In the genomic region with DNA sequence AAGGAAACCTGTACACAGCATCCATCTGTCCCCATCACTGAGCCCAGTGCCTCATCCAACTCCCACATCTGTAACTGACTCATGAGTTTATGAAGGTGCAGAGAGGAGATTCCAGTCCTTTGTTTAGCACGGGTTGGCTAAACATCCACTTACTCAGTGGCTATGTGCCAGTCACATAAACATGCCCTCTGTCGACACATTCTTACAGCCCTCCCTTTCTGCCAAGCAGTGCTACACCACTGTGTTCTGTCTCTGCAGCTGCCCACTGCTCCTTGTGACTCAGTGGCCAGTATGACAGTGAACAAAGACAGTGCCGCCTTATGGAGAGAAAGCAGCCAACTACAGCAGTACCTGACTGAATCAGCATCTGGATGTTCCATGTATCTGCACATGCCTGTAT, we compare ENCODE assay signal across 22 mouse cellular contexts. TPM values are rescaled to one million over a fixed set of nuclear protein-coding genes. Genes with fewer than 3 reads are reported as not detected.
DNase-seq lines count a peak whose midpoint lies in the region; ATAC-seq and TF ChIP-seq lines count a peak whose summit lies in the region.
"Had no signal": no experiment of that assay in that cellular context is flagged by ENCODE, and none has a peak within 500 bp of the region (broad histone marks: within the 10 kb centered on the region; RNA-seq: fewer than 3 reads in every experiment).

No protein-coding gene starts in this region.

- H3K36me3 ChIP-seq in lung, postnatal 0 days (ENCODE audit: insufficient read depth, low read length) = no peaks in the 10 kb centered on the region; the same call in 1 of the 2 replicates
- peaks cover 17% of the 10 kb centered on the region for H3K36me3 ChIP-seq in C2C12 (ENCODE audit: control insufficient read depth, insufficient read depth)
- H3K36me3 ChIP-seq in myocyte (ENCODE audit: control insufficient read depth, insufficient read depth) = peaks cover 6% of the 10 kb centered on the region
- H3K36me3 ChIP-seq: heart, embryonic 15.5 days had no signal

- H3K79me2 ChIP-seq in C2C12 (ENCODE audit: control insufficient read depth, insufficient read depth) (no peaks in the 10 kb centered on the region), myocyte (ENCODE audit: control insufficient read depth, insufficient read depth) (no peaks in the 10 kb centered on the region)

- H3K9me3 ChIP-seq in lung, postnatal 0 days (ENCODE audit: low read length) = 0 out of 2 replicates have a peak, but pooled peaks cover 2% of the 10 kb centered on the region
- H3K9me3 ChIP-seq: forebrain, embryonic 15.5 days; G1E; heart, embryonic 15.5 days; limb, embryonic 10.5 days had no signal

- CTCF ChIA-PET in Patski (lab: Charles Lee) = interaction anchor here (1.2 kb wide), 1 partner anchor 415 kb away, joined by 3 read pairs; no protein-coding TSS in a partner anchor

- no peak overlapping the region for H3K9ac ChIP-seq in lung, postnatal 0 days (replicated peaks; ENCODE audit: low read depth)
- H3K9ac ChIP-seq: forebrain, embryonic 15.5 days; heart, embryonic 15.5 days; liver, postnatal 0 days; neural tube, embryonic 15.5 days had no signal

- no peak for TF ChIP-seq EP300 in lung, postnatal 0 days (IDR thresholded peaks at IDR 0.05)

- intact Hi-C loops in gastrocnemius, postnatal 36 days (cut with DNase I) = no loop called here

- H3K27me3 ChIP-seq in lung, postnatal 0 days (replicated peaks; ENCODE audit: insufficient read depth, low read length) = no peaks in the 10 kb centered on the region
- H3K27me3 ChIP-seq in C2C12 (ENCODE audit: control insufficient read depth, insufficient read depth, insufficient read length) = no peaks in the 10 kb centered on the region
- no peaks in the 10 kb centered on the region for H3K27me3 ChIP-seq in Patski
- H3K27me3 ChIP-seq in myocyte (ENCODE audit: control insufficient read depth, insufficient read depth, insufficient read length) = no peaks in the 10 kb centered on the region
- H3K27me3 ChIP-seq: forebrain, embryonic 15.5 days; heart, embryonic 15.5 days; neural tube, embryonic 15.5 days had no signal

- no peak for TF ChIP-seq CTCF in lung, postnatal 0 days (IDR thresholded peaks at IDR 0.05)
- TF ChIP-seq CTCF in C2C12 (IDR thresholded peaks at IDR 0.05; ENCODE audit: control insufficient read depth, insufficient read depth, insufficient read length) (no peak), Patski (IDR thresholded peaks at IDR 0.05) (peak; percentile 32)
- no peak for TF ChIP-seq CTCF in layer of hippocampus, adult 2 months (conservative IDR thresholded peaks at IDR 0.05)

- peak; percentile 56 for ATAC-seq in lung, postnatal 0 days
- peak; percentile 76 for ATAC-seq in Patski
- ATAC-seq: forebrain, embryonic 15.5 days; hindbrain, postnatal 0 days; liver, postnatal 0 days had no signal

- in situ Hi-C loops in Patski (cut with MboI; ENCODE audit: low pct_unique_long_range_greater_than_20kb) = no loop called here

- no peak overlapping the region for H3K27ac ChIP-seq in lung, postnatal 0 days (ENCODE audit: low read length)
- H3K27ac ChIP-seq in layer of hippocampus, adult 2 months = no peak overlapping the region
- H3K27ac ChIP-seq: forebrain, embryonic 15.5 days; heart, embryonic 15.5 days; hindbrain, embryonic 10.5 days; hindbrain, postnatal 0 days; limb, embryonic 10.5 days; neural tube, embryonic 15.5 days had no signal

- H3ac ChIP-seq in C2C12 (ENCODE audit: control insufficient read depth, insufficient read length, low read depth) (no peak overlapping the region), myocyte (ENCODE audit: control insufficient read depth, insufficient read length) (no peak overlapping the region)

- no peak overlapping the region for H3K4me3 ChIP-seq in lung, postnatal 0 days (ENCODE audit: low read depth, low read length)
- no peak overlapping the region for H3K4me3 ChIP-seq in C2C12 (ENCODE audit: insufficient read depth, poor library complexity, severe bottlenecking)
- no peak overlapping the region for H3K4me3 ChIP-seq in myocyte
- no peak overlapping the region for H3K4me3 ChIP-seq in layer of hippocampus, adult 2 months
- H3K4me3 ChIP-seq: forebrain, embryonic 15.5 days; heart, embryonic 15.5 days; hindbrain, embryonic 10.5 days; limb, embryonic 10.5 days; neural tube, embryonic 15.5 days had no signal

- no peak for DNase-seq in lung, postnatal 0 days (ENCODE audit: low spot score)
- DNase-seq in lung, postnatal 36 days = no peak
- DNase-seq in Patski (ENCODE audit: low read depth, low spot score) = peak; percentile 67
- no peak for DNase-seq in adrenal gland, adult 18-20 months (ENCODE audit: low spot score in 2 of 2)
- DNase-seq in gastrocnemius, postnatal 36 days = no peak
- DNase-seq in layer of hippocampus, adult 2 months (ENCODE audit: low spot score in 2 of 2) = no peak
- DNase-seq: cerebellum, adult 8-10 months; gastrocnemius, postnatal 10 days; kidney, adult 9 months; kidney, postnatal 25 days; liver, postnatal 0 days; midbrain, embryonic 14.5 days; thymus, adult 18-20 months had no signal

- WGBS in lung, postnatal 0 days = 49% methylated on average over 3 of the region's 3 CpGs

- TF ChIP-seq POLR2A in myocyte (IDR thresholded peaks at IDR 0.05; ENCODE audit: insufficient read length, low read depth) = no peak

- POLR2A ChIA-PET in Patski (lab: Charles Lee) = no interaction called here

- no peaks in the 10 kb centered on the region for H3K79me3 ChIP-seq in C2C12 (ENCODE audit: low read depth)

- H3K4me2 ChIP-seq in lung, postnatal 0 days (replicated peaks; ENCODE audit: low read depth, low read length) = no peak overlapping the region
- H3K4me2 ChIP-seq in myocyte (ENCODE audit: low read depth) = peak overlapping the region; percentile 19
- H3K4me2 ChIP-seq: forebrain, embryonic 15.5 days; heart, embryonic 15.5 days; neural tube, embryonic 15.5 days had no signal

- H3K4me1 ChIP-seq in lung, postnatal 0 days (ENCODE audit: insufficient read depth, low read depth, low read length) = no peaks in the 10 kb centered on the region
- H3K4me1 ChIP-seq: forebrain, embryonic 15.5 days; heart, embryonic 15.5 days; limb, embryonic 10.5 days; neural tube, embryonic 15.5 days had no signal

TF ChIP-seq in C2C12, 6 proteins besides CTCF, POLR2A, EP300 and RAD21:
- TF ChIP-seq MYOD1 (IDR thresholded peaks at IDR 0.05; ENCODE audit: control insufficient read depth, insufficient read length, low read depth) (peak; percentile 37), FOSL1 (IDR thresholded peaks at IDR 0.05; ENCODE audit: insufficient read depth, low read length, poor library complexity, severe bottlenecking) (no peak)

TF ChIP-seq in myocyte, 11 proteins besides CTCF, POLR2A, EP300 and RAD21:
- TF ChIP-seq MYOG (IDR thresholded peaks at IDR 0.05; ENCODE audit: control insufficient read depth in 1 of 3, insufficient read depth in 1 of 3, insufficient read length in 2 of 3, low read depth in 2 of 3) (no peak), POLR2AphosphoS2 (IDR thresholded peaks at IDR 0.05; ENCODE audit: insufficient read length, low read depth) (no peak), E2F4 (IDR thresholded peaks at IDR 0.05; ENCODE audit: insufficient read depth) (no peak), USF1 (IDR thresholded peaks at IDR 0.05; ENCODE audit: low read depth) (no peak), MYOD1 (IDR thresholded peaks at IDR 0.05; ENCODE audit: control insufficient read depth in 1 of 3, insufficient read length in 2 of 3, low read depth in 2 of 3) (no peak), REST (IDR thresholded peaks at IDR 0.05; ENCODE audit: insufficient read depth, insufficient read length) (no peak), CEBPB (IDR thresholded peaks at IDR 0.05; ENCODE audit: insufficient read depth, poor library complexity, severe bottlenecking) (no peak)

RNA-seq across cellular contexts. Expression of gene Wdr60, which starts 57.1 kb away (rescaled TPM):
- polyA plus RNA-seq in lung, postnatal 0 days (2015; fragmentation: Nextera tagmentation; extraction: Ambion mirVana) = 15.4 and 16.6 TPM in 2 replicates
- polyA plus RNA-seq in C2C12 (2012; fragmentation: generic; extraction: Trizol) (4.4 TPM), Patski (2021) (21.4 TPM), myocyte (2012; fragmentation: generic; extraction: Trizol) (4.5 TPM)
- total RNA-seq in adrenal gland, adult 18-20 months (2021) = 10 to 100 TPM in 1 of 2 experiments, 1 to 10 TPM in 1; 8.0 to 13.7 TPM
- total RNA-seq in gastrocnemius, postnatal 36 days (2021) = 10 to 100 TPM in 1 of 2 experiments, 1 to 10 TPM in 1; 9.2 to 10.7 TPM
- total RNA-seq in layer of hippocampus, adult 2 months (2021) = 10 to 100 TPM; 17.9 to 20.6 TPM
